In the genomic region with DNA sequence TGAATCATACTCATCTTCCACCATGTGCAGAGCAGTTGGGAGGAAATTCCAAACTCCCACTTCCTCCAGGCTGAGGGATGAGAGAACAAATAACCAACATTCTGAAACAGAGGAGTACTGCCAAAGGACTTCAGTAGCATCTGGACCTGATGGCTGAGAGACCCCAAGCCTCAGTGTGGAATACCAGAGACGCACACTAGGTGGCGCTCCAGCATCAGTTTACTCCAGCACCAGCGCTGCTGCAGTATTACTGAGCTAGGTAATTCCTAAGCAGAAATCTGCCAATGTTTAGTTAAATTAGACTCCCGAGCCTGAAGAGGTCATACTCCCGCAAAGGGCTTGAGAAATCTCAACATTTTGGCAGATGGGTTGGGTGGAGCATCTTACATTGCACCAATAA, we compare ENCODE assay signal across 9 mouse cellular contexts. TPM values are rescaled to one million over a fixed set of nuclear protein-coding genes. Genes with fewer than 3 reads are reported as not detected.
DNase-seq lines count a peak whose midpoint lies in the region; ATAC-seq and TF ChIP-seq lines count a peak whose summit lies in the region.
"Had no signal": no experiment of that assay in that cellular context is flagged by ENCODE, and none has a peak within 500 bp of the region (broad histone marks: within the 10 kb centered on the region; RNA-seq: fewer than 3 reads in every experiment).

No protein-coding gene starts in this region.

- peak; percentile 96 for TF ChIP-seq CTCF in stomach, postnatal 0 days (IDR thresholded peaks at IDR 0.05; ENCODE audit: low read depth)

- peaks cover 5% of the 10 kb centered on the region; the same call in 1 of the 2 replicates for H3K4me1 ChIP-seq in kidney, embryonic 16.5 days (ENCODE audit: insufficient read depth, low read length)
- no peaks in the 10 kb centered on the region for H3K4me1 ChIP-seq in liver, embryonic 11.5 days (replicated peaks; ENCODE audit: control insufficient read depth, insufficient read depth, low read length)
- H3K4me1 ChIP-seq in neural tube, embryonic 13.5 days (replicated peaks), result peaks cover 8% of the 10 kb centered on the region
- no peaks in the 10 kb centered on the region for H3K4me1 ChIP-seq in stomach, postnatal 0 days (replicated peaks; ENCODE audit: control insufficient read depth, insufficient read depth)

- no peak for TF ChIP-seq EP300 in stomach, postnatal 0 days (optimal IDR thresholded peaks at IDR 0.05)

- H3K4me2 ChIP-seq in kidney, embryonic 16.5 days (replicated peaks; ENCODE audit: low read depth, low read length), result no peak overlapping the region
- no peak overlapping the region for H3K4me2 ChIP-seq in liver, embryonic 11.5 days
- H3K4me2 ChIP-seq in neural tube, embryonic 13.5 days, result peak overlapping the region; percentile 35
- no peak overlapping the region for H3K4me2 ChIP-seq in stomach, postnatal 0 days (replicated peaks; ENCODE audit: low read depth)
- H3K4me2 ChIP-seq: embryonic facial prominence, embryonic 12.5 days had no signal

- no peaks in the 10 kb centered on the region for H3K36me3 ChIP-seq in kidney, embryonic 16.5 days (ENCODE audit: insufficient read depth, low read length)
- no peaks in the 10 kb centered on the region for H3K36me3 ChIP-seq in liver, embryonic 11.5 days (ENCODE audit: control insufficient read depth, insufficient read depth, low read length)
- H3K36me3 ChIP-seq in neural tube, embryonic 13.5 days, result no peaks in the 10 kb centered on the region
- H3K36me3 ChIP-seq in stomach, postnatal 0 days (ENCODE audit: control insufficient read depth, insufficient read depth, low read length), result no peaks in the 10 kb centered on the region
- H3K36me3 ChIP-seq: embryonic facial prominence, embryonic 12.5 days had no signal

- WGBS in kidney, embryonic 16.5 days, result 0% methylated on average over 5 of the region's 5 CpGs
- 4% methylated on average over 5 of the region's 5 CpGs for WGBS in liver, embryonic 11.5 days
- 3% methylated on average over 5 of the region's 5 CpGs for WGBS in neural tube, embryonic 13.5 days
- 2% methylated on average over 5 of the region's 5 CpGs for WGBS in stomach, postnatal 0 days

- ATAC-seq in kidney, embryonic 16.5 days (ENCODE audit: low FRiP score, low TSS enrichment), result peak; percentile 54; the same call in 1 of the 2 replicates
- no peak for ATAC-seq in liver, embryonic 11.5 days (replicated peaks; ENCODE audit: low FRiP score)
- ATAC-seq in neural tube, embryonic 13.5 days (ENCODE audit: low read depth), result peak; percentile 89; the same call in 1 of the 2 replicates
- ATAC-seq in stomach, postnatal 0 days (ENCODE audit: low FRiP score, low TSS enrichment), result peak; percentile 68

- no peaks in the 10 kb centered on the region for H3K27me3 ChIP-seq in kidney, embryonic 16.5 days (ENCODE audit: insufficient read depth, low read length)
- no peaks in the 10 kb centered on the region for H3K27me3 ChIP-seq in liver, embryonic 11.5 days (replicated peaks; ENCODE audit: control insufficient read depth, insufficient read depth, low read length)
- no peaks in the 10 kb centered on the region for H3K27me3 ChIP-seq in neural tube, embryonic 13.5 days
- H3K27me3 ChIP-seq in stomach, postnatal 0 days (ENCODE audit: control insufficient read depth, insufficient read depth, low read length), result no peaks in the 10 kb centered on the region
- H3K27me3 ChIP-seq: embryonic facial prominence, embryonic 12.5 days had no signal

- peak; percentile 35 for DNase-seq in 3134 (ENCODE audit: extremely low read depth, insufficient read length, low spot score)
- peak; percentile 78 to 93 for DNase-seq in adrenal gland, adult (ENCODE audit: inconsistent age in 2 of 2, low spot score in 1 of 2)
- peak; percentile 91 for DNase-seq in embryo, embryonic 10 days (ENCODE audit: low spot score)
- peak; percentile 95 for DNase-seq in gastrocnemius, postnatal 10 days
- peak; percentile 73 for DNase-seq in liver, embryonic 11.5 days (ENCODE audit: low spot score)
- DNase-seq in stomach, postnatal 0 days (ENCODE audit: low spot score), result peak; percentile 87

- H3K27ac ChIP-seq in kidney, embryonic 16.5 days (ENCODE audit: low read length), result no peak overlapping the region
- H3K27ac ChIP-seq in liver, embryonic 11.5 days (ENCODE audit: low read depth, low read length), result no peak overlapping the region
- no peak overlapping the region for H3K27ac ChIP-seq in neural tube, embryonic 13.5 days (replicated peaks)
- H3K27ac ChIP-seq in stomach, postnatal 0 days (replicated peaks), result no peak overlapping the region
- H3K27ac ChIP-seq: embryonic facial prominence, embryonic 12.5 days had no signal

- H3K4me3 ChIP-seq in kidney, embryonic 16.5 days (ENCODE audit: low read length), result no peak overlapping the region
- no peak overlapping the region for H3K4me3 ChIP-seq in liver, embryonic 11.5 days (ENCODE audit: low read depth, low read length)
- H3K4me3 ChIP-seq in neural tube, embryonic 13.5 days, result no peak overlapping the region
- no peak overlapping the region for H3K4me3 ChIP-seq in stomach, postnatal 0 days (ENCODE audit: low read depth, low read length)
- H3K4me3 ChIP-seq: embryonic facial prominence, embryonic 12.5 days had no signal

- no peaks in the 10 kb centered on the region for H3K9me3 ChIP-seq in kidney, embryonic 16.5 days (ENCODE audit: low read length)
- H3K9me3 ChIP-seq in liver, embryonic 11.5 days (ENCODE audit: control insufficient read depth, low read length), result no peaks in the 10 kb centered on the region
- H3K9me3 ChIP-seq in neural tube, embryonic 13.5 days, result no peaks in the 10 kb centered on the region
- H3K9me3 ChIP-seq in stomach, postnatal 0 days (ENCODE audit: control insufficient read depth, low read length), result no peaks in the 10 kb centered on the region

- no peak overlapping the region for H3K9ac ChIP-seq in kidney, embryonic 16.5 days (replicated peaks; ENCODE audit: low read length)
- no peak overlapping the region for H3K9ac ChIP-seq in liver, embryonic 11.5 days (ENCODE audit: low read depth, low read length)
- H3K9ac ChIP-seq in neural tube, embryonic 13.5 days, result no peak overlapping the region
- no peak overlapping the region for H3K9ac ChIP-seq in stomach, postnatal 0 days (ENCODE audit: low read length)
- H3K9ac ChIP-seq: embryonic facial prominence, embryonic 12.5 days had no signal

RNA-seq across cellular contexts. Expression of a gene that starts 9.1 kb away (rescaled TPM):
- total RNA-seq in gastrocnemius, postnatal 10 days (2021), result under 1 TPM in 1 of 2 experiments, not detected in 1; 0.16 TPM
- 0.17 and 0.21 TPM in 2 replicates for polyA plus RNA-seq in kidney, embryonic 16.5 days (2015; fragmentation: Nextera tagmentation; extraction: Ambion mirVana)
- not detected in 2 replicates for polyA plus RNA-seq in liver, embryonic 11.5 days (2014; fragmentation: Nextera tagmentation; extraction: Ambion mirVana)
- polyA plus RNA-seq in neural tube, embryonic 13.5 days (2015; fragmentation: Nextera tagmentation; extraction: Ambion mirVana), result 0.45 and 0.81 TPM in 2 replicates
- 38.5 and 45.1 TPM in 2 replicates for polyA plus RNA-seq in stomach, postnatal 0 days (2015; fragmentation: Nextera tagmentation; extraction: Ambion mirVana)
- polyA plus RNA-seq: embryonic facial prominence, embryonic 12.5 days had no signal

RNA-seq across cellular contexts. Expression of a gene that starts 41.3 kb away (rescaled TPM):
- 10 to 100 TPM; 25.0 to 30.4 TPM for total RNA-seq in gastrocnemius, postnatal 10 days (2021)
- polyA plus RNA-seq in kidney, embryonic 16.5 days (2015; fragmentation: Nextera tagmentation; extraction: Ambion mirVana), result 36.2 and 38.2 TPM in 2 replicates
- 38.6 and 39.9 TPM in 2 replicates for polyA plus RNA-seq in liver, embryonic 11.5 days (2014; fragmentation: Nextera tagmentation; extraction: Ambion mirVana)
- 49.0 and 55.3 TPM in 2 replicates for polyA plus RNA-seq in neural tube, embryonic 13.5 days (2015; fragmentation: Nextera tagmentation; extraction: Ambion mirVana)
- 85.9 and 96.8 TPM in 2 replicates for polyA plus RNA-seq in stomach, postnatal 0 days (2015; fragmentation: Nextera tagmentation; extraction: Ambion mirVana)

Comparison
In these comparisons a context has a peak if more than half of its experiments do, and no peak if none do; other contexts are left out.
1. DNase-seq: peak in every context shown above with its lines; median percentile 95 in gastrocnemius, postnatal 10 days; 91 in embryo, embryonic 10 days; 87 in stomach, postnatal 0 days; 86 in adrenal gland, adult; 73 in liver, embryonic 11.5 days; 35 in 3134.
2. RNA of a gene that starts 9.1 kb away (polyA plus RNA-seq): 38.5 to 45.1 TPM in stomach, postnatal 0 days; 0.45 to 0.81 TPM in neural tube, embryonic 13.5 days, 0.17 to 0.21 TPM in kidney, embryonic 16.5 days and not detected in liver, embryonic 11.5 days; every median in the first group is over 10 times any median in the second.